Mouse (Mus musculus) layer of hippocampus, adult 9-10 months (tissue): ENCODE results near the gene 2900092C05Rik.
A peak's percentile ranks its signal among the peaks of the same experiment; 100 is the strongest.

Experiments
- DNase-seq: peaks from one replicate; pipeline ENCODE4 v3.0.0; 2022; ENCODE audit warnings: low spot score

Gene 2900092C05Rik

DNA sequence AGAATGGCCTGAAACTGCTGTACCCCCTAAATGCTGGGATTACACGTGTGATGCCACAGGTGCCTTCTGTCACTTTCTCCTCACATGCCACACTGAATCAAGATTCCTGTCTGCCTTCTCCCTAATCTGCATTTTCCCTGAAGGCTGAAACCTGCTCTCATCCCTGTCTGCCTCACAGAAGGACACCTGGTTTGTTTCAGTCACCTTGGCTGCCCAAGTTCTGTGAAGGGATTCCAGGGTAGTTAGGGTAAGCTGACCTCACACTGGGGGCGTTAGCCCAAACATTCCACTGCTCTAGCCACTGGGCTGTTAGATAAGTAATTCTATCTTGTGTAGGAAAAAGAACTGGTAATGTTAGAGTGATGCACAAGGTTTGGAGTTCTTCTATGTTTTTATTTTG, at the start of gene 2900092C05Rik:
Gene 2900092C05Rik, plus strand, starts transcription at position 301 of the 400 bp plus-strand sequence.
- no peak for DNase-seq

DNA sequence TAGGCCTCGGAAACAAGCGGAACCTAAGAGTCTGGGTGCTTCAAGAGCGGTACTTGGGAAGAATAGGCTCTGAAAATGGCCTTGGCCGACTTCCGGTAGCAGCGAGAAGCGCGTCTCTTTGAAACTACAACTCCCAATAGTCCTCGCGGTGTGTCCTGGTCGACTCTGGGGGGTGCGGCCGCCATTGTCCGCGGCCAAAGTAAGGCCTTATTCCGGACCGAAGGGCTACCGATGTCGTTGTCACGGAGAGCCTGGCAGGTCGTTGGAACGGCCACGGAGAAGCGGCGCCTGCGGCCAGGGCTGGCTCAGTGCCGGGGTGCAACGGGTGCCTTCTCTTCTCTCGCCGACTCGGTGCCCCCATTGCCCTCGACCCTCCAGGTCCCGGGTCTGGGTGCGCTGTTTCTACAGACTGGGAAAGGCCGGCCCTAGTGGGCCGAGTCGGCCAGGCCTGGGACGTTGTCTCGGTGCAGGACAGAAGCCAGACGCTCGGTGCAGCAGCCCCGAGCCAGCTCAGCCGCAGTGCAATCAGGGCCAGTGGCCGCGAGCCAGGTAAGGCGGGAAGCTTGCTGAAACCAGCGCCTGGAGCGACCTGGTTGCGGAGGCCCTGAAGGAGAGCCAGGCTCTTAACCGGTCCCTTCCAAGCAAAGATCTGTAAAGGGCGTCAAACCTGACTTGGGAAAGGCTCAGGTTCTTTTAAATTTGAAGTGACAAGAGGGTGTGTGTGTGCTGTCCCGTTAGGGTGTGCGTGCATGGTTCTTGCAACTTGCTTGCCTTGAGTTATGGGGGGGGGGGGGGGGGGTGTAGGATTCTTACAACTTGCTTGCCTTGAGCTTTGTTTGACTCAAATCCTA, 33.9 kb upstream of the 2900092C05Rik start, which contains the start of gene Zfp606:
Gene Zfp606, plus strand, starts transcription at position 136 of the 851 bp plus-strand sequence.
- peak; percentile 77 for DNase-seq

DNA sequence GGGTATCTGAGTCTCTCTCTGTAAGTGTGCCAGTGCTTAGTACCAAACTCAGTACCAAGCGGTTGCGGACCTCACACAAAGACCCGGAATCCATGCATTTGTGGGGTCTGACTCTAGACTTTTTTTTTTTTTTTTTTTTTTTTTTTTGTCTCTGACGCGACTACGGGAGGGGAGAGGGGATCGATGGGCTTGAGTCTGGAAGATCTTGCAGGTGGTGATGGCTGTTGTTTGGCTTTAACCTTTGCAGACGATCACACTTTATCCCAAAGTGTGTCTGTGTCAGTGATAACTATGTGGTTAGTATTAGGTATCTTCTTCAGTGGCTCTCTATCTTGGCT, 33.3 kb upstream of the 2900092C05Rik start:
- no peak for DNase-seq

DNA sequence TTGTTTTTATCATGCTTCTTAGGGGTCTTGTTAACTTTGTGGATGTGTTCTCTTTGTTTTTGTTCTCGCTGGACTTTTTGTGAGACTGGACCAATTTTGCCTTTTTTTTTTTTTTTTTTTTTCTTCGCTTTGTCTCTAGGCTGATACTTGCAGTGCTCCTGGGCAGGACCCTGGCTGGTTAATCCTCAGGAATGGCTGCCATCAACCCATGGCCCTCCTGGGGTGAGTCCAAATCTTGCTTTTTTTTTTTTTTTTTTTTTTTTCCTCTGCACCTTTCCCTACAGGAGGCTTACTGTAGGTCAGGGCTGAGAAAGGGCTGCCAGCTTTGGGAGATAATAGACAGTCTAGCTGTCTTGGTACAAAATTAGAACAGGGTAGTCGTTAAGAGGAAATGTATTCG, 32.8 kb upstream of the 2900092C05Rik start:
- DNase-seq, result no peak

DNA sequence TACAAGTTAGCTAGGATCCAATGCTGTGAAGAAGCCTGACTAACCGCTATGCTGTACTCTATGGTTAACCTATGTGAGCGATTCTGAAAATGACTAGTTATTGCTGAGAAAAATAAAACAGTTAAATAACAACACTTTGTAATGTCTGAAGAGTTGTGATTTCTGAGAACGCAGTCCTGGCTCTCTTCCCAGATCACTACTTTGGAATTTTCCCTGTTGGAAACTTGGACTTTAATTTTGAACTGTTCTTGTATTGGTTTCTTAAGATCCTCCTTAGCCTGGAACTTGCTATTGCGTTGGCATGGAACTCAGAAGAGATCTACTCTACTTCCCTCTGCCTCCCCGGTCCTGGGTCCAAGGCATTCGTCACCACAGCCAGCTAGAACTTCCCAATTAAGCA, 28.5 kb upstream of the 2900092C05Rik start:
- no peak for DNase-seq

DNA sequence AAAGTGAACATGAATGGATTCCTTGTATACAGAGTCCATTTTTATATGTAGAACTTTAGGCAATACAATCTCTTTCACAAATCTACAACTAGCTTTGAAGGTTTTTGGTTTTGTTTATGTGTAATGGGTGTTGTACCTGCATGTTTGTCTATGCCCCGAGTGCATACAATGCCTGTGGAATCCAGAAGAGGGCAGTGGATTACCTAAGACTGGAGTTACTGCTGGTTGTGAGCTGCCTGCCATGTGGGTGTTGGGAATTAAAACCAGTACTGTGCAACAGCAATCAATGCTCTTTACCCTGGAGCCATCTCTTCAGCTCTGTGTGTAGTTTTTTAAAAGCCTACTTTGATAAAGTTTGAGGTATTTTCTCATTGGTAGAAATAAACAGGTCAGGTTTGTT, 26.4 kb upstream of the 2900092C05Rik start:
- DNase-seq, result no peak

DNA sequence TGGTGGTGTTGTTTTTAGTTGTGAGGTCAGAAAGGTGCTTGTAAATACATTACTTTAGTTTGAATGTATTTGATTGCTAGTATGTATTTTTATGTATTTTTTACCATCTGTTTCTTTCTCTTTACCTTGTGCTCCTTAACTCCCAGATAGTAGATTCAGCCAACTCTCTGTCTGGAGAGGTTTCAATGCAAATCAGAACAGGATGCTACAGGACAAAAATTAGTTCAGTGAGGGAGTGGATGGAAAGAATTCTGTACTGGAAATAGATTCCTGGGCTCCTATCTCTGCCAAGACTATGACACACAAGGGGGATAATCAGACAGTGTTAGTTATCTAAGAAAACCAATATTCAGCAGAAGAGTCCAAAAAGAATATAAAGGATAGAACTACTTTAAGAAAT, 25.6 kb upstream of the 2900092C05Rik start:
- no peak for DNase-seq

DNA sequence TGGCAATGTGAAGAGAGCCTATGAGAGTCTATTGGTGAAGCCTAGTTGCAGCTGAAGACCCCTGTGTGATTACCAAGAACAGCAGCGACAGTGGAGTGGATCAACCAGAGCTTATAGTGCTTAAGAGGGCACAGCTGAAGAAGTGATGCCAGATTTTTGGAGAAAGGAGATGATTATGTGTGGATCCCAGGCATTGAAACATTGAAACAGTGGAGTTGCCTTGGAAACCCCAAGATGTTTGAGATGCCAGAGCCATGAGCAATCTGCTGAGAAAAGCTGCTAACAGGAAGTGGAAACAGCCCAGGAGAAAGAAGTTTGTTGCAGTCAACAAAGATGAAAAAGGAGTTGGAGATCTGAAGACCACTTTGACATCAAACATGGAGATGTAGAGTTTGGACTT, 1.4 kb upstream of the 2900092C05Rik start:
- no peak for DNase-seq
